Mouse (Mus musculus) liver, embryonic 15.5 days (tissue): Measurements from ENCODE around the gene B020004J07Rik. TPM values are rescaled to one million over a fixed set of nuclear protein-coding genes. Genes with fewer than 3 reads are reported as not detected.
"Not testable (repeated sequence)": the region's sequence is repeated elsewhere in the genome, so short reads cannot be mapped to it uniquely, and the experiment has no call there.

Source experiments
- ATAC-seq: fragments of 200-750 bp; cut with Nextera tagmentation; 2 replicates; pipeline ENCODE4 v1.8.0; 2017; ENCODE audit warnings: moderate number of reproducible peaks, mild to moderate bottlenecking, moderate library complexity; ENCODE audit not compliant: insufficient read depth
- H3K27ac ChIP-seq: fragments of 300-500 bp; sonication (generic); replicated peaks from 2 replicates; pipeline ENCODE4 v1.5.1; 2015; ENCODE audit warnings: mild to moderate bottlenecking, inconsistent platforms
- H3K27me3 ChIP-seq: fragments of 300-500 bp; sonication (generic); 2 replicates; pipeline ENCODE4 v1.6.1; 2015; ENCODE audit warnings: mild to moderate bottlenecking, inconsistent platforms
- H3K36me3 ChIP-seq: fragments of 300-500 bp; sonication (generic); replicated peaks from 2 replicates; pipeline ENCODE4 v1.6.1; 2015; ENCODE audit warnings: moderate library complexity, mild to moderate bottlenecking, inconsistent platforms
- H3K4me1 ChIP-seq: fragments of 300-500 bp; sonication (generic); replicated peaks from 2 replicates; pipeline ENCODE4 v1.6.1; 2015; ENCODE audit warnings: inconsistent platforms
- H3K4me2 ChIP-seq: fragments of 300-500 bp; sonication (generic); 2 replicates; pipeline ENCODE4 v1.6.1; 2015; ENCODE audit warnings: moderate library complexity, mild to moderate bottlenecking, inconsistent platforms
- H3K4me3 ChIP-seq: fragments of 300-500 bp; sonication (generic); replicated peaks from 2 replicates; pipeline ENCODE4 v1.5.1; 2015; ENCODE audit warnings: mild to moderate bottlenecking, inconsistent platforms
- H3K9ac ChIP-seq: fragments of 300-500 bp; sonication (generic); 2 replicates; pipeline ENCODE4 v1.6.1; 2015; ENCODE audit warnings: moderate library complexity, mild to moderate bottlenecking, inconsistent platforms
- H3K9me3 ChIP-seq: fragments of 300-500 bp; sonication (generic); replicated peaks from 2 replicates; pipeline ENCODE4 v1.6.1; 2016; ENCODE audit warnings: inconsistent platforms
- WGBS: fragments of 180-500 bp; shearing (Covaris S2); methylation state at CpG from one replicate; pipeline ENCODE4 v1.1.7; 2015; ENCODE audit warnings: mixed read lengths; ENCODE audit not compliant: insufficient replicate concordance; 5-methylcytosine and 5-hydroxymethylcytosine counted together
- polyA plus RNA-seq: library from polyadenylated mRNA; unstranded; fragments of >200 nt; fragmentation: Nextera tagmentation; extraction: Ambion mirVana; gene quantifications from 2 replicates; pipeline ENCODE4 v1.2.1, GENCODE M21; 2015

B020004J07Rik gene
- polyA plus RNA-seq = not detected in 2 replicates

GRCm38 (mm10) chr4:101843923-101844322 lies at the start of gene B020004J07Rik:
Gene B020004J07Rik, minus strand, starts transcription at chr4:101844023.
- not testable (repeated sequence) for H3K4me3 ChIP-seq, ATAC-seq, H3K27me3 ChIP-seq, H3K27ac ChIP-seq, H3K9me3 ChIP-seq, H3K36me3 ChIP-seq, H3K4me1 ChIP-seq, H3K9ac ChIP-seq, H3K4me2 ChIP-seq
- WGBS = 62% methylated on average over 4 of the region's 4 CpGs

- H3K9ac ChIP-seq = no peak overlapping the region
- ATAC-seq = no peak
- no peaks in the 10 kb centered on the region for H3K36me3 ChIP-seq
Measured at GRCm38 (mm10) chr4:101889377-101889776, 45.6 kb upstream of the B020004J07Rik start.

GRCm38 (mm10) chr4:101883641-101884040 lies 39.8 kb upstream of the B020004J07Rik start:
- Histone ChIP-seq H3K27ac (no peak overlapping the region), H3K4me3 (no peak overlapping the region), H3K36me3 (no peaks in the 10 kb centered on the region), H3K4me2 (no peak overlapping the region), H3K4me1 (no peaks in the 10 kb centered on the region), H3K27me3 (no peaks in the 10 kb centered on the region), H3K9ac (no peak overlapping the region), H3K9me3 (no peaks in the 10 kb centered on the region)
- no peak for ATAC-seq
- 27% methylated on average over 3 of the region's 3 CpGs for WGBS

More at GRCm38 (mm10) chr4:101889377-101889776, 45.6 kb upstream of the B020004J07Rik start:
- Histone ChIP-seq H3K27ac (no peak overlapping the region), H3K4me3 (no peak overlapping the region), H3K4me1 (no peaks in the 10 kb centered on the region), H3K9me3 (no peaks in the 10 kb centered on the region), H3K4me2 (no peak overlapping the region), H3K27me3 (no peaks in the 10 kb centered on the region)

- H3K4me2 ChIP-seq, H3K4me1 ChIP-seq, H3K27me3 ChIP-seq, H3K9ac ChIP-seq, H3K4me3 ChIP-seq, H3K36me3 ChIP-seq, ATAC-seq, H3K27ac ChIP-seq, H3K9me3 ChIP-seq: not testable (repeated sequence)
- WGBS = 79% methylated on average over 15 of the region's 15 CpGs
Measured at GRCm38 (mm10) chr4:101875687-101876086, 31.9 kb upstream of the B020004J07Rik start.

- H3K36me3 ChIP-seq, H3K9ac ChIP-seq, ATAC-seq, H3K9me3 ChIP-seq, H3K4me2 ChIP-seq, H3K4me1 ChIP-seq, H3K27me3 ChIP-seq, H3K27ac ChIP-seq, H3K4me3 ChIP-seq: not testable (repeated sequence)
- 51% methylated on average over 2 of the region's 2 CpGs for WGBS
Measured at GRCm38 (mm10) chr4:101872031-101872430, 28.2 kb upstream of the B020004J07Rik start.

GRCm38 (mm10) chr4:101862289-101862688 lies 18.5 kb upstream of the B020004J07Rik start:
- Histone ChIP-seq H3K27ac (no peak overlapping the region), H3K4me2 (no peak overlapping the region), H3K9ac (no peak overlapping the region), H3K9me3 (no peaks in the 10 kb centered on the region), H3K36me3 (no peaks in the 10 kb centered on the region), H3K4me3 (no peak overlapping the region), H3K27me3 (no peaks in the 10 kb centered on the region), H3K4me1 (no peaks in the 10 kb centered on the region)
- ATAC-seq = no peak
- WGBS = 64% methylated on average over 6 of the region's 6 CpGs

GRCm38 (mm10) chr4:101860873-101861272 lies 17.1 kb upstream of the B020004J07Rik start:
- no peak overlapping the region for H3K4me2 ChIP-seq
- no peak overlapping the region for H3K4me3 ChIP-seq
- H3K27me3 ChIP-seq = no peaks in the 10 kb centered on the region
- H3K4me1 ChIP-seq = no peaks in the 10 kb centered on the region
- H3K27ac ChIP-seq = no peak overlapping the region
- H3K36me3 ChIP-seq = no peaks in the 10 kb centered on the region
- no peak overlapping the region for H3K9ac ChIP-seq
- 35% methylated on average over 6 of the region's 6 CpGs for WGBS
- no peak for ATAC-seq
- H3K9me3 ChIP-seq = no peaks in the 10 kb centered on the region

- H3K9me3 ChIP-seq = peaks cover 16% of the 10 kb centered on the region; the same call in 1 of the 2 replicates
- H3K4me1 ChIP-seq = no peaks in the 10 kb centered on the region
- H3K27me3 ChIP-seq = no peaks in the 10 kb centered on the region
- no peaks in the 10 kb centered on the region for H3K36me3 ChIP-seq
- H3K9ac ChIP-seq = no peak overlapping the region
- 42% methylated on average over 2 of the region's 2 CpGs for WGBS
- no peak for ATAC-seq
- no peak overlapping the region for H3K4me3 ChIP-seq
- H3K4me2 ChIP-seq = no peak overlapping the region
- no peak overlapping the region for H3K27ac ChIP-seq
Measured at GRCm38 (mm10) chr4:101850908-101851307, 7.1 kb upstream of the B020004J07Rik start.

Other genes starting within 250 kb of the B020004J07Rik start
- gene Leprot, start 196.3 kb downstream of the B020004J07Rik start, polyA plus RNA-seq = 47.5 and 47.9 TPM in 2 replicates
- 0.74 and 0.76 TPM in 2 replicates for gene Lepr, start 126.6 kb downstream of the B020004J07Rik start, polyA plus RNA-seq
- not detected in 2 replicates for gene C130073F10Rik, start 49.8 kb upstream of the B020004J07Rik start, polyA plus RNA-seq
- not detected in 2 replicates for gene Gm12800, start 65.1 kb upstream of the B020004J07Rik start, polyA plus RNA-seq
- gene Gm12794, start 96.4 kb upstream of the B020004J07Rik start, polyA plus RNA-seq = not detected in 2 replicates
- gene Gm12790, start 137.0 kb upstream of the B020004J07Rik start, polyA plus RNA-seq = not detected in 2 replicates
- gene Gm12789, start 142.6 kb upstream of the B020004J07Rik start, polyA plus RNA-seq = not detected in 2 replicates
- 2.5 and 3.5 TPM in 2 replicates for gene Pde4b, start 243.5 kb upstream of the B020004J07Rik start, polyA plus RNA-seq